Mouse (Mus musculus) right cerebral cortex, postnatal 10 days (tissue): ENCODE measurements at regions not wholly inside any gene's neighbourhood (a gene's known extent, or its start where the extent isn't known, plus 50 kb on each side); places are given as distances from the start of the nearest gene placed in this dataset.

Experiments
- DNase-seq, 2 experiments: peaks; one replicate each; pipeline ENCODE4 v3.0.0; 2021; ENCODE audit warnings: low spot score in 2 of 2

DNA sequence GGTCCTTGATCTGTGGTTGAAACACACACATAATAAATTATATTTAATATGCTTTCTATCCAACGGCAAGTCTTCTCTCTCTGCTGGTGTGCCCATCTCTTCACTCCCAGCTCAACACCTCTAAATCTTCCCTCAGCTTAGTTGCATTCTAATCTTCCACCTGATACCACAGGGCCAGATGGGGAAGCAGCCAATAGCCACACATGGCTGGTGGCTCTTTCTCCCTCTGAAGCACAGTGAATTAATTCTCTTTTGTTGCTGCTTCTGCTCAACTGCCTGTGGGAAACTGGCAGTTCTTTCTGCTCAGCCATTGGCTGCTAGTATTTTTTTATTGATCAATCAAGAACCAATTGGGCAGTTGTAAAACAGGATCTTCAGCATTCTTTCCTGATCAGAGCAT lies 750.0 kb downstream of the Serpinb8 start:
- DNase-seq, result no peak

DNA sequence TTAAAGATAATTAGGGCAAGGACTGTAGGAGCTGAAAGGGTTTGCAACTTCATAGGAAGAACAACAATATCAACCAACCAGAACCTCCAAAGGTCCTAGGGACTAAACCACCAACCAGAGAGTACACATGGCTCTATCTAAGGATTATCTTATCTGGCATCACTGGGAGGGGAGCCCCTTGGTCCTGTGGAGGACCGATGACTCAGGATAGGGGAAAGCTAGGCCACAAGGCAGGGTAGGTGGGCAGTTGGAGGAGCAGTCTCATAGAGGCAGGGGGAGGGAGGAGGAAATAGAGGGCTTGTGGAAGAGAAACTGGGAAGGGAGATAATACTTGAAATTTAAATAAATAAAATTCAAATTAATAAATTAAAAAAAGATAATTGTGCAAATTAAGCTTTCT lies 751.5 kb downstream of the Serpinb8 start:
- no peak for DNase-seq

DNA sequence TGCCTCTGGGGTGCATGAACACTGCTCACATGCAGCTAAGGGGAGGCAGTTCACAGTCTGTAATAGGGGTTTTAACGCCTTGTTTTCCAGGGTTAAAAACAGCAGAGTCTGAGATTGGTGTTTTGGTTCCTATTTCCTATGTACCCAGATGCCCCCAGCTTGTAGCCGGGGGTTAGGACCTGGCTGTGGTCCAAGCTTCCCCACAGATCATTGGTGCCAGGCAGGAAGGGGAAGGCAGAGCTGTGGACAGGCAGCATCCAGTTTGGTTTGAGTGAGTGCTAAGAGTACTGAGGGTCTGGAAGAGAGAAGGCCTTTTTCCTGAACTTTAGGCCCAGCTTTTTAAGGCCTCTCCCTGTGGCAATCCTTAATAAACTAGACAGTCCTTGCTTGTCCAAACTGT lies 774.0 kb downstream of the Serpinb8 start:
- DNase-seq, result no peak

DNA sequence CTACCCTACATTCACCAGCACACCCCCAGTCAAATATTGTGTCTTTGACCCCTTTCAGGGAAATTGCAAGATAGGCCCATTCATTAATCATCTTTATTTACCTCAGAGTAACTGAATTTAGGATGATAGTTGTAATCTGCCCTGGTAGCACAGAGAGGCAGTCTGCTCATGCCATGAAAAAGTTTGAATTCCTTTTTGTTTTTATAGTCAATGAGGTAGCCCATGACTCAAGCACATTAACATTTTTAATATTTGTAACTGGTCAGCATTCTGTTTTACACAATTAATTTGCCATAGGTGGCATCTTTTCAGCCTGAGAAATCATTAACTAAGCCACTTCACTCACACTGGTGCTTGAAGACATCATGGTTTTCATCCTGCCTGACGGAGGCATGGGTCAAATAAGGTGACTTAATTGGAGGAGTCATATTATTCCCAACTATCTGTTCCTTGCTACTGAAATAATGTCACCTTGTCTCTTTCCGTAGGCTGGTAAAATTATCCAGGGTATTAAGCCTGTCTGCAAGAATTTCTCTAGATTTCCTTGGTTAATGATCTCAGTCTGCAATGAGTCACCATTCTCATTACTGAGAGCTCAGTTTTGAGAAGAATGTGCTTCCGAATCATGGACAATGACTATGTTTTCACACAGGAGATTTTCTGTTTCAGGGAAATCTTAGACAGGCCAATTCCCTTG lies 780.2 kb downstream of the Serpinb8 start:
- no peak for DNase-seq

DNA sequence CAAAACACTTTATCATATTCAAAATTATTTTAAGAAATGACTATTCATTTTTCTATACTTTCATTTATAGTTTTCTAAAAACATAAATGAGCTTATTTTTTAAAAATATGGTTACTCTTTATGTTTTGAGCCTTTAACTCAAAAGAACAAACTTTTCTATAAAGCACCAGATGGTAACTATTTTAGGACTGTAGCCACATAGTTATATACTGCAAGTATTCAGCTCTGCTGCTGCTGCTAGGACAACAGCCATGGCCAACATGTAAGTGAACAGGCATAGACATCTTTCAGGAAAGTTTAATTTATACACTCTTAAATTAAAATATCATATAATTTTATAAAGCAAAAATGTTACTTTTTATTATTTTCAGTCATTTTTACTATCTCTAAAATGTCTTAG lies 800.1 kb downstream of the Serpinb8 start:
- DNase-seq, result peak in 1 of 2 experiments; percentile 47

GRCm38 (mm10) chr1:108390497-108390896 lies 800.7 kb downstream of the Serpinb8 start:
- no peak for DNase-seq

GRCm38 (mm10) chr1:108439845-108440244 lies 850.0 kb downstream of the Serpinb8 start:
- no peak for DNase-seq

- DNase-seq, result no peak
These were observed 863.0 kb downstream of the Serpinb8 start for GRCm38 (mm10) chr1:108452776-108453175.

DNA sequence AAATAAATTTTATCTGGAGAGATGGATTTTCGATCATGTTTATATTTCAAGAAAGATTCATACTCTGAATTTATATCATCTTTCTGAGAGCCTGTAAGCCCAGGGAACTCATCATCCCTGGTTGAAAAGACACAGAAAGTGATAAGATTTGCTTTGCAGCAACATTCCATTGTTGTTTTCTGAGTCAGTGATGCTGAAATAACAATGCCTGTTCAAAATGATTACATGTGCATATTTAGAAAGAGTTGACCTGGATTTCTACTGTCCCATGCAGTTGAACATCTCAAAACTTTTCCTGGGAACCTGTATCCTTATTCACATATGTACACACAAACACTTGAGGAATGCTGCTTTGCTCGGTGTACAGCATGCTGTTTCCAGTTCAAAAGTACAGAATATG lies 882.2 kb downstream of the Serpinb8 start:
- DNase-seq, result no peak

DNA sequence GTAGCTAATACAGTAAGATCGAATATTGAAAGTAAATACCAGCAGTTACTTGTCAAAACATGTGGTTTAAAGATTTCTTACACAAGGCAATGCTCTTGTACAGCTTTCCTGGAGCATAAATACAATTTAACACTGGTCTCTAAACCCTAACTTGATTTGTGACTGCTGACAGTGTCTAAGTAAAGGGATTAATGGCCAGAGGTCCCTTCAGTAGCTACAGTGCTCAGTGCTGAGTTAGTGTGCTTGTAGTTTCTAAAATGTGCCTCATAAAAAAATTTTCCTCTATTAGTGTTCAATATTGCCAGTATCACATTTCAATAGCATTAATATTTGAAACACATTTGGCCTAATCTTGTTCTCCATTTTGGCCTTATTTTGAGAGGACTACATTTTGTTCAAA lies 909.0 kb downstream of the Serpinb8 start:
- no peak for DNase-seq

DNA sequence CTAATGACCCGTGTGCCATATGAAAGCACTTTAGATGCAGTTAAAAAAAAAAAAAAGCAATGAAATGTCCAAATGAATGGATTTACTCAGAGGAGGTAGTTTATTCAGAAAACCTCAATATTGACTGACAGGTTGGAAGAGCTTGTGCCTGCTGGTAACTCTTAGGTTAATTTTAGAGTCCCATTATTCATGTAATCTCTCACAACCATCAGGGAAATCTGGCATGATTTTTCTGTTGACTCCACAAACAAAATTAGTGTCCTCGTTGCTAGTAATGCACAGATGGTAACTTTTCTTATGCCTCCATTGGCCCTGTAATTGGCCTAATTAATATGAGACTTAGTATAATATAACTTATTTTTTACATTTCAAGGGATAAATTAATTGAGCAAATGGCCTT lies 937.6 kb downstream of the Serpinb8 start:
- no peak for DNase-seq

- DNase-seq, result no peak
These were observed 948.4 kb downstream of the Serpinb8 start for GRCm38 (mm10) chr1:108538238-108538637.

DNA sequence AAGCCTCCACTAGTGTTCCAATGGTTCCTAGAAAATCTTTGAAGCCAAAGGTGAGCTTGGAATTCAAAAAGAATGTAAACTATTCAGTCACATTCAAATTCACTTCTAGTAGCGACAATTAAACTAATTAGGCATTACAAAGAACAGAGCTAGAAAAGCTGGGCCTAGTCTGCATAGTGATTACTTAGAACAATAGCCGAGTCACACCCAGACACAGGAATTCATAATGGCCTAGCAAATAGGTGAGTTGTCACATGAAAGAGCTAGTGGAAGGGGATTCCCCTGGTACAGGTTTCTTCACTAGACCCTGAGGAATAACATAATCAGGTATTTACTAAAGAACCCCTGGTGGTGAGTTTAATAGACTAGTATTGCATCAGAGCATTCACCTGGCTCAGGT lies 958.9 kb downstream of the Serpinb8 start:
- no peak for DNase-seq

- no peak for DNase-seq
These were observed 969.1 kb downstream of the Serpinb8 start for GRCm38 (mm10) chr1:108558882-108559281.

- DNase-seq, result no peak
These were observed 973.2 kb downstream of the Serpinb8 start for GRCm38 (mm10) chr1:108562981-108563380.

DNA sequence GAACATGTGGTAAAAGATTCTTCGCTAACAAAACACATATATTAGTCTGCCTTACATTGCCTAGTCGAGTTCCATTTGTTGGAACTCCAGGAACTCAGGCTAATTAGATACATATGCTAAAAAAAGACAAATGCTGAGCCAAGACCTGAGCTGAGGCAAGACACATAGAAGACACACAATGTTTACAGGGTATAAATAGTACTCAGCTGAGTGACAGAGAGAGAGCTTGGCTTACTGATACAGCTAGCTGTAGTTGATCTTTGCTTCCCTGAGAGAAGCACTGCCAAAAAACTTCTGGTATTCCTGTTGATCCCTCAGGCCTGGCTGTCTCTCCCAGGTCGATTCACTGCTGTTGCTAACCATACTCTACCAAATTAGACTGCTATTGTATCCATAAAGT lies 982.2 kb downstream of the Serpinb8 start:
- DNase-seq, result no peak

- DNase-seq, result no peak
These were observed 983.0 kb downstream of the Serpinb8 start for GRCm38 (mm10) chr1:108572765-108573164.

GRCm38 (mm10) chr1:108576806-108577205 lies 987.0 kb downstream of the Serpinb8 start:
- DNase-seq, result no peak

GRCm38 (mm10) chr1:108577793-108578192 lies 988.0 kb downstream of the Serpinb8 start:
- DNase-seq, result no peak

DNA sequence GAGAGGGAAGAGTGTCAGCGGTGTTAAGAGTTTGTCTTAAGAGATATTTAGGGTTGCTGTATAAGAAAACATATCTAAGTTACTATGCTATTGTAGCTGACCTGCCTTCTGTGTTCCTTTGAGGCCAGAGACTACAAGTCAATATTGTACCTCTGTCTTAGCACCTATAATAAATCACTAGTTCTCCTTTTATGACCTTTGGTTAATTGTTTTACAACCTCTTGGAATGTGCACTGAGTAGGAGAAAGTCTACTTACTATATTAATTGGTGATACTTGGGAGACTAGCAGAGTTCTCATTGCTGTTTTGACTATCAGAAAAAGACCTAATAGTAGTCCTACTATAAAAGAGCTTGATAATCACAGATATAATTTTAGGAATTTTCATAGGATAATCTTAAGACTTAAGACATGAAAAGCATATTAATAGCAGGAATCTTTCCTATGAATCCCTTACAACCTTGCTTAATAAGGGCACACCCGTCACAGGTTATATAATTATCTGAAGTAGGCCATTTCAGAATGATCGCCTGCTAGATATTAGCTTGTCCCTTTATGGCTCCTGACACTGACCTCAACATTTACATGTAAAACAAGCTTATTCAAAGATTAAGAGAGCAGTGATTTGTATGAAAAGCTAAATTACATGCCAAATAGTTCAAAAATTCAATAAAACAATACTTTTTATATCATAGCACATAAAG lies 1003.1 kb downstream of the Serpinb8 start:
- no peak for DNase-seq

- no peak for DNase-seq
These were observed 1007.3 kb downstream of the Serpinb8 start for GRCm38 (mm10) chr1:108597129-108597528.
